Mouse (Mus musculus) spleen, adult 2 months (tissue): ENCODE data around the gene Ifna9.

Experiments
- CTCF ChIP-seq: fragments of 200-500 bp; IDR thresholded peaks from 2 replicates; pipeline ENCODE4 v1.5.1; 2011; ENCODE audit warnings: mild to moderate bottlenecking, inconsistent platforms; ENCODE audit not compliant: insufficient read depth, insufficient read length, insufficient replicate concordance; ENCODE audit errors: extremely low read depth
- POLR2A ChIP-seq: fragments of 200-500 bp; IDR thresholded peaks from 2 replicates; pipeline ENCODE4 v1.6.1; 2011; ENCODE audit warnings: low read depth, low read length, inconsistent platforms

DNA sequence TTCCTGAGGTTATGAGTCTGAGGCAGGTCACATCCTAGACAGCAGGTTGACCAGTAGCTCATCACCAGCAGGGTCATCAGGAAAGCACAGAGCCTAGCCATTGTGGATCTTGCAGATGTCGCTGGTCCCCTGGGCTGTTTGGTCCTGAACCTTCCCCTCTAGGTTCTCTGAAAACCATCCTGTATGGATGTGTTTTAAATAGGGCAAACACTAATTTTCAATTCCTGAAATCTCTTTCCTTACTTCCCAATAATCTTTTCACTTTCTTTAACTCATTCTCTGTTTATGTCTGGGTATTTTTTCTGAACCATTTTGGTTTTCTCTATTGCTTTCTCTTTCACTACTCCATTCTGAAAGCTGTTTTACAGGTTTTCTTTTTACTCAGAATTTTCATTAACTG lies 20.5 kb downstream of the Ifna9 start, which contains the start of gene Ifna14:
- TF ChIP-seq CTCF (no peak), POLR2A (no peak)
